Mouse (Mus musculus) brain, adult 10 weeks (tissue): Measurements from ENCODE around the gene Dnah5. TPM values are rescaled to one million over a fixed set of nuclear protein-coding genes. Genes with fewer than 3 reads are reported as not detected.

Source experiments
- polyA plus RNA-seq: library from polyadenylated mRNA; stranded (reverse); fragments of 350-450 nt; fragmentation: Illumina TruSeq; extraction: RNeasy Lipid Tissue Mini Kit (QIAGEN cat#74804); gene quantifications from one replicate; pipeline ENCODE4 v1.2.3, GENCODE M21; 2015; ENCODE audit warnings: low read depth, low replicate concordance

Dnah5 gene
- 0.88 TPM for polyA plus RNA-seq

DNA sequence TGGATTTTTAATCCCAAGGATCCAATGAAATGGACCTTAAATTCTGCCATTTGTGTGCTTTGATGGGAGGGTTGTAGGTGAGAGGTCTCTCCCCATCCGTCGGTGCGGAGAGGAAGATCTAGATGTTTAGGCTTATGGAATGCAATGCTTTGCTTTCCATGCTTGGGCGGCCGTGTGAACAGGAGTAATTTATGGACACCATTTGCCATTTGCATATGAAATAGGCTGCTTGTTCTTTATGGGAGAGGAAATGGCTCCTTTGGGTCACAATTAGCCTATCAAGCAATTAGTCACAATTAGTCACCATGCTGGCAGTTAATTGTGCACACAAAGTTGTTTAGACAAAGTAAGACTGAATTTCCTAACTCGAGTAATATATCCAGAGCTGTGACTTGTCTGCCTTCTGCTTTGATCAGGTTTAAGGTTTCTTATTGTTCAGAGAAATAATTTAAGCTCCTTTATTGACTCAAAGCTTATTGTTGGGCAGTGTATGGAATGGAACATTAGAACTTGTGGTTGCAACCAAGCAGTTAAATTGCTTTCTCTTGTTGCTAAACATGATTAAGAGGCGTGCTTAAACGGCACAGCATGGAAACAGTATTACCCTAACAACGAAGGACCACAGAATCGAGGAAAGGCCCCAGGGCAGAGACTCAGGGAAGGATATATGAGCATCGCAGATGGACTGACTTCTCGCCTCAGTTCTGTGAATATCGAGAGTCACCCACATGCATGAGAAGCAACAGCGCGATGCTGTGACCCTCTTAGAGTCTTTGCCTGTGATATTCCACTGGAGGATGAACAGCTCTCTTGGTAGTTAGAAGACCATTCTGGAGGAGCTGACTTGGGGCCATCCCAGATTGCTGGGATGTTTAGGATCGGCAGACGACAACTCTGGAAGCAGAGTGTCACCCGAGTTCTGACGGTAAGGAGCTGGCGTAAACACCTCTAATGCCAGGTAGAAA, at the start of gene Dnah5:
Dnah5 (plus strand) TSS at position 642 of the 965 bp plus-strand sequence.

Other genes with a start within 250 kb of the Dnah5 start
- 100.0 TPM for gene Trio, start 177.9 kb upstream of the Dnah5 start, polyA plus RNA-seq